Mouse (Mus musculus) heart, postnatal 0 days (tissue): ENCODE data around the gene Tmem104. TPM values are rescaled to one million over a fixed set of nuclear protein-coding genes. Genes with fewer than 3 reads are reported as not detected.
A peak's percentile ranks its signal among the peaks of the same experiment; 100 is the strongest.

Source experiments
- ATAC-seq: fragments of 200-750 bp; cut with Nextera tagmentation; 2 replicates; pipeline ENCODE4 v1.8.0; 2017; ENCODE audit warnings: low read depth, moderate number of reproducible peaks, moderate library complexity; ENCODE audit not compliant: insufficient read depth
- DNase-seq: peaks from one replicate; pipeline ENCODE4 v3.0.0-alpha.2; 2016; ENCODE audit warnings: low spot score
- H3K27ac ChIP-seq: fragments of 300-500 bp; sonication (generic); 2 replicates; pipeline ENCODE4 v1.5.1; 2014; ENCODE audit warnings: low read depth, mild to moderate bottlenecking
- H3K27me3 ChIP-seq: fragments of 300-500 bp; sonication (generic); 2 replicates; pipeline ENCODE4 v1.6.1; 2014; ENCODE audit warnings: low read length, mixed read lengths; ENCODE audit not compliant: control insufficient read depth, insufficient read depth
- H3K36me3 ChIP-seq: fragments of 300-500 bp; sonication (generic); replicated peaks from 2 replicates; pipeline ENCODE4 v1.6.1; 2014; ENCODE audit warnings: low read length, mixed read lengths; ENCODE audit not compliant: control insufficient read depth, insufficient read depth
- H3K4me1 ChIP-seq: fragments of 300-500 bp; sonication (generic); 2 replicates; pipeline ENCODE4 v1.6.1; 2014; ENCODE audit warnings: antibody characterized with exemption; ENCODE audit not compliant: control insufficient read depth, insufficient read depth
- H3K4me2 ChIP-seq: fragments of 300-500 bp; sonication (generic); 2 replicates; pipeline ENCODE4 v1.6.1; 2014; ENCODE audit warnings: low read depth, mild to moderate bottlenecking, low read length, moderate library complexity
- H3K4me3 ChIP-seq: fragments of 300-500 bp; sonication (generic); 2 replicates; pipeline ENCODE4 v1.5.1; 2014; ENCODE audit warnings: low read depth, low read length
- H3K9ac ChIP-seq: fragments of 300-500 bp; sonication (generic); replicated peaks from 2 replicates; pipeline ENCODE4 v1.6.1; 2014; ENCODE audit warnings: low read depth, low read length, mixed read lengths
- H3K9me3 ChIP-seq: fragments of 300-500 bp; sonication (generic); replicated peaks from 2 replicates; pipeline ENCODE4 v1.6.1; 2016; ENCODE audit warnings: low read length; ENCODE audit not compliant: control insufficient read depth
- CTCF ChIP-seq: IDR thresholded peaks from 2 replicates; pipeline ENCODE4 v1.5.1; 2016; ENCODE audit warnings: antibody characterized with exemption, control low read depth, low read depth
- EP300 ChIP-seq: IDR thresholded peaks from 2 replicates; pipeline ENCODE4 v1.6.1; 2016; ENCODE audit warnings: antibody characterized with exemption, low read depth
- WGBS: fragments of 180-500 bp; shearing (Covaris S2); extraction: QIAGEN DNeasy Blood & Tissue Kit; methylation state at CpG from one replicate; pipeline ENCODE4 v1.1.7; 2014; 5-methylcytosine and 5-hydroxymethylcytosine counted together
- polyA plus RNA-seq: library from polyadenylated mRNA; unstranded; fragments of >200 nt; fragmentation: Nextera tagmentation; extraction: Ambion mirVana; gene quantifications from 2 replicates; pipeline ENCODE4 v1.2.1, GENCODE M21; 2015
- total RNA-seq: library from RNA; depleted of rRNA; stranded (reverse); fragments of >200 nt; gene quantifications from 2 replicates; pipeline ENCODE4 v1.2.3, GENCODE M21; 2014; ENCODE audit warnings: low replicate concordance

Gene Tmem104
- total and polyA plus RNA-seq, 2 experiments from 2014 or later = 4.1 to 6.4 TPM

DNA sequence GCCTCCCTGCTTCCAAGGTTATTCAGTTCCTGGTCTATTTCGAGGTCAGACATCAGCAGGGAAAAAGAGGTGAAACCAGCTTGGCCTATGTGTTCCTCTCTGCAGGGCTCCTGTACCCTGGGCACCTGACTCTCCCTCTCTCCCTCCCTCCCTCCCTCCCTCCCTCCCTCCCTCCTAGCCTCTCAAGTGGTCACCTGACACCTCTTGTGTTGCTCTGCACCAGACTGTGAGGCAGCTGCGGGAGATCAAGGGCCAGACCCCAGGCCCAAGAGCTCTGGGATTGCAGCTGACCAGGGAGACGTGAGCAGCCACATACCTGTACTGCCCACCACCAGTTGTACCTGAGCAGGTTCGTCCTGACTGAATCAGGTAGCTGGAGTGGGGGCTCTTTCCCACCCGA is 27.8 kb downstream of the Tmem104 start:
- Histone ChIP-seq H3K27me3 (no peaks in the 10 kb centered on the region), H3K9ac (no peak overlapping the region), H3K4me2 (no peak overlapping the region), H3K27ac (peak overlapping the region; percentile 52; the same call in 1 of the 2 replicates), H3K36me3 (no peaks in the 10 kb centered on the region), H3K4me1 (peaks cover 41% of the 10 kb centered on the region), H3K9me3 (no peaks in the 10 kb centered on the region), H3K4me3 (no peak overlapping the region)
- DNase-seq (peak; percentile 46), ATAC-seq (peak; percentile 83)
- TF ChIP-seq EP300 = no peak
- TF ChIP-seq CTCF = no peak
- 30% methylated on average over 5 of the region's 5 CpGs for WGBS

DNA sequence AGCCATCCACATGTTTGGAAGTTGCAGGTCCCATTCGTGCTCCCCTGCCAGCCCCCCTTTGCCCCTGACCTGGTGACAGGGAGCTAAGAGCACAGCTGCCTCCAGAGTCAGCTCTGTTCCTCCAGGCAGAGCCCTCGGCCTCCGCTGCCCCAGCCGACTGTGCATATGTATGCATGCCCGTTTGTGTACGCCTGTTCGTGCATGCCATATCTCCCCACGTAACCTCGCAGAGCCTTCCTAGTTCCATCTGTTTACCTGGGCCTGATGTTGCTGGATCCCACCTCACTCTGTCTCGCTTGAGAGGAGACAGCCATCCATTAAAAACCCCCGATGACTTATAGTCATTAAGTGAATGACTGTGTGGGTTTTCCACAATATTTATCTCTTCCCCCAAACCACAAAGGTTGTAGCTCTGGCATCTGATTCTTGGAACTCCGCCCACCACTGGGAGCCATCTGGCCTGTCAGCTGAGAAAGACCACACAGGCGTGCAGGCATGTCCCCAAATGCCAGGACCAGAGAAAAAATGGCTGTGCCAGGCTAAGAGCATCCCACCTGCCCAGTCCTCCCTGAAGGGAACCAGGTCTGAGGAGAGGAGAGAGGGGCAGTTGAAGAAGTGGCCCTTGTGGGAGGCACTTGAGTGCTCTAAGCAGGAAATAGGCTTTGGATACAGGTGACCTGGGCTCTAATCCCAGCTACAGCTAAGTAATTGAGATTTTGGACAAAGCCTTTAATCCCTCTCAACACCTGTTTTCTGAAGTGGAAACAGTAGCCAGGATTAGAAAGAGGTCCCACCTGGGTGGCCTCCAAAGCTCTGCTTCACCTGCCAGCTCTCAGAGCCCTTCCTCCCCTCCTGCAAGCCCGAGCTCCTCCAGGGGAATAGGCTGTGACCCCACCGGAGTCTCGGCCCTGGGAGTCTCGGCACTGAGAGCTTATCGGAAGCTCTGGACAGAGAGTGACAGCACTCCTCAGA is 30.4 kb downstream of the Tmem104 start:
- Histone ChIP-seq H3K27me3 (no peaks in the 10 kb centered on the region), H3K27ac (0 out of 2 replicates have a peak overlapping the region, but pooled peaks have one; percentile 11), H3K36me3 (no peaks in the 10 kb centered on the region), H3K4me2 (no peak overlapping the region), H3K9me3 (no peaks in the 10 kb centered on the region), H3K9ac (no peak overlapping the region), H3K4me3 (no peak overlapping the region), H3K4me1 (peaks cover 56% of the 10 kb centered on the region)
- DNase-seq = no peak
- TF ChIP-seq EP300 (no peak), CTCF (no peak)
- 53% methylated on average over 18 of the region's 18 CpGs for WGBS
- no peak for ATAC-seq

DNA sequence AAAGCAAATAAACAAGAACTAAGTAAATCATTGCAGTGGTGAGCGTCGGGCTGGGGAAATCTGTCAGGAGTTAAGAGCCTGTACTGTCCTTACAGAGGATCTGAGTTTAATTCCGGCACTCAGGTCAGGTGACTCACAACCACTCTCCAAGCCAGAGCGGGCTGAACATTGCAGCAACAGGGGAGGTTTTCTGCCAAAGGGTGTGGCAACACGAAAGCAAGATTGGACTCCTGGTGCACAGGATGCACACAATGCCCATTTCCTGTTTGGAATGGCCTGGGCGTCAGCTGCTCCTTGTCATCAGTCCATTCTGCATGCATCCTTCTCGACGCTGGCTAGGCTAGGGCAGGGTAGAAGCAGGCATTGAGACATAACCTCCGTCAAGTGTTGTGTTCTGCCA is 32.0 kb downstream of the Tmem104 start:
- H3K4me1 ChIP-seq = peaks cover 70% of the 10 kb centered on the region
- ATAC-seq (peak; percentile 40), DNase-seq (peak; percentile 78)
- H3K4me2 ChIP-seq = no peak overlapping the region
- no peaks in the 10 kb centered on the region for H3K27me3 ChIP-seq
- H3K9me3 ChIP-seq = no peaks in the 10 kb centered on the region
- no peak overlapping the region for H3K9ac ChIP-seq
- H3K27ac ChIP-seq = peak overlapping the region; percentile 70
- 19% methylated on average over 9 of the region's 9 CpGs for WGBS
- no peak overlapping the region for H3K4me3 ChIP-seq
- no peaks in the 10 kb centered on the region for H3K36me3 ChIP-seq
- TF ChIP-seq CTCF (no peak), EP300 (no peak)

DNA sequence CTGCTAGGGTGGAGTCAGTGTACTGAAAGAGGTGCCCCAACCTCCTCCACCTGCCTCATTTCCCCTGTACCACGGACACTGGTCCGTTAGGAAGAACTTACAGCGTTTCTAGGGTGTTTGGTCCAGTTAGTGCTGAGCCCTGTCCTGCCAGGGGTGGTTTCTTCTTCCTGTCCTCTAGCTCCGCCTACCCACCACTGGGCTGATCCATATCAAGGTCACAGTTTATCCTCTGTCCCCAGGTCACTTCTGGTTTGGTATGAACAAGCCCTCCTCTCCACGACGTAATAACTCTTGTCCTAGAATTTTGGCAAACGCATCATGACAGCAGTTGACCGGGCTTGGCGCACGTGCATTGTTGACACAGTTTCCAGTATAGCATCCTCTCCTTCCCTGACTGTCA is 32.4 kb downstream of the Tmem104 start:
- TF ChIP-seq EP300 (no peak), CTCF (no peak)

DNA sequence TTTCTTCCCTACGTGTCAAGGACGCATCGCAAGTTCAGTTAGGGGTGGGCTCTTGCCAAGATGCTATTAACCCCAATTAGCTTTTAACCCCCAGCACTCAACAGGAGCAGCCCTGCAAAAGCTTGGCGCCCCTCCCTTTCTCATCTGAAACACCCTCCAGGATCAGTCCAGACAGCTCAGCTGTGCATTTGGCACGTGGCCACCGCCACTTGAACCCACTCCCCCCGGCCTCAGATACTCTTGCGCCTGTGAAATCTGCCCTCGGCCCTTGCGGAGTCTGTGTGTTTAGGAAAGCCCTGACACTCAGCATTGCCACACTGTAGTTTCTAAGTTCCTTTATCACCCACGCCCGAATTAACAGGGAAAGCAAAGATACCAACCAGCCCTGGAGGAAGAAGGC is 34.8 kb downstream of the Tmem104 start:
- ATAC-seq (peak; percentile 27), DNase-seq (peak; percentile 48)
- WGBS = 16% methylated on average over 12 of the region's 12 CpGs
- H3K9ac ChIP-seq = no peak overlapping the region
- H3K27me3 ChIP-seq = no peaks in the 10 kb centered on the region
- H3K4me2 ChIP-seq = peak overlapping the region; percentile 37
- no peaks in the 10 kb centered on the region for H3K36me3 ChIP-seq
- H3K4me1 ChIP-seq = peaks cover 73% of the 10 kb centered on the region
- no peak overlapping the region; the same call in 1 of the 2 replicates for H3K4me3 ChIP-seq
- peak overlapping the region; percentile 74 for H3K27ac ChIP-seq
- no peak for TF ChIP-seq CTCF
- TF ChIP-seq EP300 = peak; percentile 47; the same call in 1 of the 2 replicates
- no peaks in the 10 kb centered on the region for H3K9me3 ChIP-seq

More for the DNA sequence above, 32.4 kb downstream of the Tmem104 start:
- ATAC-seq = no peak; the same call in 1 of the 2 replicates
- peak overlapping the region; percentile 70 for H3K27ac ChIP-seq
- H3K4me2 ChIP-seq = no peak overlapping the region
- H3K36me3 ChIP-seq = no peaks in the 10 kb centered on the region
- H3K27me3 ChIP-seq = no peaks in the 10 kb centered on the region
- H3K9me3 ChIP-seq = no peaks in the 10 kb centered on the region
- no peak for DNase-seq
- 80% methylated on average over 10 of the region's 10 CpGs for WGBS
- H3K4me1 ChIP-seq = peaks cover 74% of the 10 kb centered on the region
- H3K4me3 ChIP-seq = no peak overlapping the region
- H3K9ac ChIP-seq = no peak overlapping the region
